Mouse (Mus musculus): ENCODE results near the gene Irx1. TPM values are rescaled to one million over a fixed set of nuclear protein-coding genes. Genes with fewer than 3 reads are reported as not detected.

Irx1 gene
- total RNA-seq, 1 experiment, result 5.5 TPM

DNA sequence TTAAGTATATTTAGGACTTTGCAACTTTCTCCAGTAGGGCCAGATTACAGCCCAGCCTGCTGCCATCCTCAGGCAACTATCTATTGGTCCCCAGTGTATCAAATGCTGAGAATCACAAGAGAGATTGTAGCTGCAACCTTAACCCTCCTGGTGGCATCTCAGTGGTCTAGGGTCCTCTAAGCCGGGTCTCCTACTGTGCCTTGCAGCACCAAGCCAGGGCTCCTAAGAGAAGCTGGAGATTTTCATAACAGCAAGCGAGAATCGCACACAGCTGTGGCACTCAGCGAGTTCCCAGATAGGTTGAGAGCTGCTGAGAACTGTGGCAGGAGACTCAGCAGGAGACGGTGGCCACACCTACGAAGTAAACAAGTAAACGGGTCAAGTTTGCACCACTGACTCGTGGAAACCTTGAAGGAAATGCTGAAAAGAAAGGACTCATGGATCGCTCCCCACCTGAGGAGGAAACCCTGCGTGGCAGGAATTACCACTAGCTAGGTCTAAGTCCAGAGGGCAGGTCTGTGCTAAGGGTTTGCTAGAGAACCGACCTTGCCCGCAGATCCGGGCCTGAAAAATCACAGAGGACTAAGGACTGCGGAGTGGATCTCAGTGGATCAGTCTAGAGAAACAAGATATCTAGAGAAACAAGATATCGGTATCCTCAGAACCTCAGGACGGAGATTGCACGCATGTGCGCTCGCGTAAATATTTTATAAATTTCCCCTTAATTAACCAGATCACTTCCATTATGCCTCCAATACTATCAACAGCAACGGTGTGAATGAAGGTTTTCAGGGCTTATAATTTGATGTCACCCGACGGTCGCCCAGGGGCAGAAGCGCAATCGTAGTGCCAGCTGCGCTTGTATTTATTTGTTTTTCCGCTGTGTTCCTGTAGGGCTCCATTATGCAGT lies 4.1 kb upstream of the Irx1 start:
- DNase-seq (ENCODE audit: low read depth, low spot score), result no peak
- in situ Hi-C loops (cut with MboI; ENCODE audit: low sequenced_read_pairs in 2 of 2, unreplicated experiment in 2 of 2), result loop anchor here (10.0 to 25.0 kb wide), 2 partner anchors 1295 to 1297 kb away; partner anchors contain the start of gene Irx4 (in 2 of the 2)

DNA sequence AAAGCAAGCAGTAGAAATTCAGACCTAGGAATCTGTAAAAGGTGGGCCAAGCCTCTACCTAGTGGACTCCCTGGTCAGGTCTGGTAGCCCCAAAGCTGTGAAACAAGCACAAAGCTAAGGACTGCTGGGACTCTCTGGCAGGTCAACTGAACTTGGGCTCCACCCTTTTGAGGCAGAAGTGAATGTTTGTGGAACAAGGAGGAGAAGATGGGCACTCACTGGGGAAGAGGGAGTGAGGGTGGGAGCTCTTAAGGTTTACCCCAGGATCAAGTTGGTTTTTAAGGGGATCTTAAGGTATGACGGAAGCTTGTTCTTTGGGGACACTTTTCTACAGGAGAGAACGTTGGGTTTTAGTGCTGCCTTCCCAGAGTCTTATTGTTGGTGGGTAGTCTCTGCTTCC lies 3.1 kb upstream of the Irx1 start:
- H3K4me3 ChIP-seq (ENCODE audit: insufficient read depth in 1 of 2, low read depth in 1 of 2, low read length in 2 of 2, poor library complexity in 1 of 2, severe bottlenecking in 1 of 2), result no peak overlapping the region
- H3K9ac ChIP-seq (ENCODE audit: insufficient read depth, low read depth, low read length, poor library complexity, severe bottlenecking), result no peak overlapping the region
- H3K36me3 ChIP-seq (ENCODE audit: control insufficient read depth, insufficient read depth, low read length, poor library complexity, severe bottlenecking), result no peaks in the 10 kb centered on the region
- H3K9me3 ChIP-seq (ENCODE audit: control insufficient read depth, insufficient read depth, low read depth, low read length), result no peaks in the 10 kb centered on the region
- no peak overlapping the region for H3K27ac ChIP-seq (ENCODE audit: insufficient read depth, low read depth, low read length, poor library complexity, severe bottlenecking)
- DNase-seq (ENCODE audit: low read depth, low spot score), result no peak
- H3K4me1 ChIP-seq (ENCODE audit: control insufficient read depth in 2 of 2, insufficient read depth in 2 of 2, low read length in 2 of 2, poor library complexity in 1 of 2), result no peaks in the 10 kb centered on the region
- in situ Hi-C loops (cut with MboI; ENCODE audit: low sequenced_read_pairs in 2 of 2, unreplicated experiment in 2 of 2), result loop anchor here (10.0 to 25.0 kb wide), 2 partner anchors 1296 to 1298 kb away; partner anchors contain the start of gene Irx4 (in 2 of the 2)
- TF ChIP-seq ZNF384 (IDR thresholded peaks at IDR 0.05; ENCODE audit: low read depth, low read length) (no peak), CHD2 (IDR thresholded peaks at IDR 0.05; ENCODE audit: low read depth, low read length) (no peak), HCFC1 (IDR thresholded peaks at IDR 0.05; ENCODE audit: borderline replicate concordance, insufficient read depth, low read length) (no peak), MAFK (IDR thresholded peaks at IDR 0.05; ENCODE audit: insufficient read depth, low read depth, low read length) (no peak), ZC3H11A (IDR thresholded peaks at IDR 0.05; ENCODE audit: borderline replicate concordance, low read depth, low read length) (no peak)

More for the DNA sequence above, 4.1 kb upstream of the Irx1 start:
- Histone ChIP-seq H3K27ac (ENCODE audit: insufficient read depth, low read depth, low read length, poor library complexity, severe bottlenecking) (no peak overlapping the region), H3K36me3 (ENCODE audit: control insufficient read depth, insufficient read depth, low read length, poor library complexity, severe bottlenecking) (no peaks in the 10 kb centered on the region), H3K4me1 (ENCODE audit: control insufficient read depth in 2 of 2, insufficient read depth in 2 of 2, low read length in 2 of 2, poor library complexity in 1 of 2) (no peaks in the 10 kb centered on the region), H3K9me3 (ENCODE audit: control insufficient read depth, insufficient read depth, low read depth, low read length) (no peaks in the 10 kb centered on the region), H3K9ac (ENCODE audit: insufficient read depth, low read depth, low read length, poor library complexity, severe bottlenecking) (no peak overlapping the region), H3K4me3 (ENCODE audit: insufficient read depth in 1 of 2, low read depth in 1 of 2, low read length in 2 of 2, poor library complexity in 1 of 2, severe bottlenecking in 1 of 2) (no peak overlapping the region)
- no peak for TF ChIP-seq HCFC1 (IDR thresholded peaks at IDR 0.05; ENCODE audit: borderline replicate concordance, insufficient read depth, low read length)
- TF ChIP-seq MAFK (IDR thresholded peaks at IDR 0.05; ENCODE audit: insufficient read depth, low read depth, low read length), result no peak
- no peak for TF ChIP-seq ZC3H11A (IDR thresholded peaks at IDR 0.05; ENCODE audit: borderline replicate concordance, low read depth, low read length)
- TF ChIP-seq CHD2 (IDR thresholded peaks at IDR 0.05; ENCODE audit: low read depth, low read length), result no peak
- no peak for TF ChIP-seq ZNF384 (IDR thresholded peaks at IDR 0.05; ENCODE audit: low read depth, low read length)

DNA sequence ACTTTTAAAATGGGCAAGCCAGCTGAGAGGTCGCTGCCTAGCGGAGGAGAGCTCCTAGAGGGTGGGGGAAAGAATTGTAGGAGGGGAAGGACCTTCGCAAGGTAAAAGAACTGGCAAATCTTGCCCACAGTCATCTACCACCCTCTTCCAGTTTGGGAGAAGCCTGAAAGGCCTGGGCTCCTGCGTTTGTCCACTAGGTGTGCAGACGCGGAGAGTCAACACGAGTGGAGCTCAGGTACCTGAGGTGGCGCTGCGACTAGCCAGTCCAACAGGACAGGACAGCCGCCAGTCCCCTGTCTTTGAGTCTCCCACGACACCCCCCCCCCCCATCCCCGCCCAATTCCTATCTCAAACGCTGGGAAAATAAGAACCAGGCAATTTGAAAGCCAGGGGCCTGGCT lies 843 bp upstream of the Irx1 start:
- H3K4me3 ChIP-seq (ENCODE audit: insufficient read depth in 1 of 2, low read depth in 1 of 2, low read length in 2 of 2, poor library complexity in 1 of 2, severe bottlenecking in 1 of 2), result no peak overlapping the region
- in situ Hi-C loops (cut with MboI; ENCODE audit: low sequenced_read_pairs in 2 of 2, unreplicated experiment in 2 of 2), result loop anchor here (5.0 to 25.0 kb wide), 3 partner anchors 663 to 1300 kb away; partner anchors contain the start of genes Irx4 (in 2 of the 2) and Irx2 (in 1 of the 2)
- TF ChIP-seq HCFC1 (IDR thresholded peaks at IDR 0.05; ENCODE audit: borderline replicate concordance, insufficient read depth, low read length), result no peak
- TF ChIP-seq ZNF384 (IDR thresholded peaks at IDR 0.05; ENCODE audit: low read depth, low read length), result no peak
- TF ChIP-seq ZC3H11A (IDR thresholded peaks at IDR 0.05; ENCODE audit: borderline replicate concordance, low read depth, low read length), result no peak
- TF ChIP-seq MAFK (IDR thresholded peaks at IDR 0.05; ENCODE audit: insufficient read depth, low read depth, low read length), result no peak
- TF ChIP-seq CHD2 (IDR thresholded peaks at IDR 0.05; ENCODE audit: low read depth, low read length), result no peak
- no peaks in the 10 kb centered on the region for H3K9me3 ChIP-seq (ENCODE audit: control insufficient read depth, insufficient read depth, low read depth, low read length)
- no peaks in the 10 kb centered on the region for H3K4me1 ChIP-seq (ENCODE audit: control insufficient read depth in 2 of 2, insufficient read depth in 2 of 2, low read length in 2 of 2, poor library complexity in 1 of 2)
- no peak overlapping the region for H3K9ac ChIP-seq (ENCODE audit: insufficient read depth, low read depth, low read length, poor library complexity, severe bottlenecking)
- DNase-seq (ENCODE audit: low read depth, low spot score), result no peak
- H3K36me3 ChIP-seq (ENCODE audit: control insufficient read depth, insufficient read depth, low read length, poor library complexity, severe bottlenecking), result no peaks in the 10 kb centered on the region
- no peak overlapping the region for H3K27ac ChIP-seq (ENCODE audit: insufficient read depth, low read depth, low read length, poor library complexity, severe bottlenecking)

DNA sequence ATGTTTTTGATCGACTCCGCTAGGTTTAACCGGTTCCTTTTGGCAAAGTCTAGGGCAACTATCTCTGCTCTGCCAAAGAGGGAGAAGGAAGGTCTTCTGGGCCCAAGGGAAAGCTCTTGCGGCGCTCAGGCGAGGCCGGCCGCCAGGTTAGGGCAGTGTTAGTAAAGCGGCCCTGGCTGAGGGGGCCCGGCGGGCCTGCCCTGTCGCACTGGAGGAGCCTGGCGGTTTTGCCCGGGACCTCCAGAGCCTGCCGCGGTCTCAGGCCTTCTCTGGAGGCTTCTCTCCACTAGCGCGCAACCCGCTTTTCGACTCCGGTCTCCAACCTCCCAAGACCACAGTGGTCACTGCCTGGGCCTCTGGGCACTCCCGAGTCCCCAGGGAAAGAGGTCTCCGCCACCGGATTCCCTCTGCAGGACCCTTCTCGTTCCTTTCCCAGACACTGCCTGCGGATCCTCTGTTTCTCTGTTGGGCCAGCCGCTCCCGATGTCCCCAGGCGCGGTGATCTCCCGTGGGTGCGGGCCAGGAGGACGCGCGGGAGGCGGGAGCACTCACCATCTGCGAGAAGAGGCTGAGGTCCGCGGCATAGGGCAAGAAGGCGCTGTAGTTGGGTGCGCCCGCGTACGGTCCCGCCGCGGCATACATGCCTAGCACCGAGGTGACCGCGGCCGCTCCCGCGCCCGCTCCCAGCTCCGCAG lies 715 bp downstream of the Irx1 start:
- peaks cover 0 to 3% of the 10 kb centered on the region in 2 experiments; a peak in 1 of 4 replicates for H3K4me1 ChIP-seq (ENCODE audit: control insufficient read depth in 2 of 2, insufficient read depth in 2 of 2, low read length in 2 of 2, poor library complexity in 1 of 2)
- H3K4me3 ChIP-seq (ENCODE audit: insufficient read depth in 1 of 2, low read depth in 1 of 2, low read length in 2 of 2, poor library complexity in 1 of 2, severe bottlenecking in 1 of 2), result peak overlapping the region; percentile 47 to 62; a peak in 3 of 4 replicates
- peak overlapping the region; percentile 58; the same call in 1 of the 2 replicates for H3K9ac ChIP-seq (ENCODE audit: insufficient read depth, low read depth, low read length, poor library complexity, severe bottlenecking)
- in situ Hi-C loops (cut with MboI; ENCODE audit: low sequenced_read_pairs in 2 of 2, unreplicated experiment in 2 of 2), result loop anchor here (5.0 to 25.0 kb wide), 3 partner anchors 664 to 1302 kb away; partner anchors contain the start of genes Irx4 (in 2 of the 2) and Irx2 (in 1 of the 2)
- H3K27ac ChIP-seq (ENCODE audit: insufficient read depth, low read depth, low read length, poor library complexity, severe bottlenecking), result no peak overlapping the region
- no peak for DNase-seq (ENCODE audit: low read depth, low spot score)
- no peaks in the 10 kb centered on the region for H3K36me3 ChIP-seq (ENCODE audit: control insufficient read depth, insufficient read depth, low read length, poor library complexity, severe bottlenecking)
- TF ChIP-seq MAFK (IDR thresholded peaks at IDR 0.05; ENCODE audit: insufficient read depth, low read depth, low read length) (no peak), ZC3H11A (IDR thresholded peaks at IDR 0.05; ENCODE audit: borderline replicate concordance, low read depth, low read length) (no peak), CHD2 (IDR thresholded peaks at IDR 0.05; ENCODE audit: low read depth, low read length) (no peak), ZNF384 (IDR thresholded peaks at IDR 0.05; ENCODE audit: low read depth, low read length) (no peak), HCFC1 (IDR thresholded peaks at IDR 0.05; ENCODE audit: borderline replicate concordance, insufficient read depth, low read length) (no peak)
- H3K9me3 ChIP-seq (ENCODE audit: control insufficient read depth, insufficient read depth, low read depth, low read length), result no peaks in the 10 kb centered on the region

All from ES-E14 (cell line).